Mouse (Mus musculus): ENCODE data around the gene Pipox.
A peak's percentile ranks its signal among the peaks of the same experiment; 100 is the strongest.

The Pipox gene

DNA sequence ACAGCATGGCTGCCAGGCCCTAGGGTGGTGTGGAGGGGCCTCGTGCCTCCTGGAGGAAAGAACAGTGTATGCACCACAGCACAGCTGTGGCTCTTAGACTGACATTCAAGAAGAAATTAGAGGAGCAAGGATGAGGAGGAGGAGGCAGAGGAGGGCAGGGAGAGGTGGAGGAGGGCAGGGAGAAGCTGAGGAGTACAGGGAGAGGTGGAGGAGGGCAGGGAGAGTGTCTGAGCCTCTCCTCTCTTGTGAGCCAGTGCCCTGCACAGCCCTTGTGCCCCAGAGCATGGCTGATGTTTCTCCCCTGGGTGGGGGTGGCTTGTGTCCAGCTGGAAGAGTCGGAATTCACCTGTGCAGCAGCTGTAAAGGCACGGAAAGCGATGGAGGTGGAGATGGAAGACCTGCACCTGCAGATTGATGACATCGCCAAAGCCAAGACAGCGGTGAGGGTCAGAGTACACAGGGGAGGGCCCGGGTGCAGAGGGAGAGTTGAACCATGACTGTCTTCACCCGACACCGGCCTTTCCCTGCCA lies 46.2 kb downstream of the Pipox start:
- no peak for DNase-seq (ENCODE audit: low read depth, low spot score)

DNA sequence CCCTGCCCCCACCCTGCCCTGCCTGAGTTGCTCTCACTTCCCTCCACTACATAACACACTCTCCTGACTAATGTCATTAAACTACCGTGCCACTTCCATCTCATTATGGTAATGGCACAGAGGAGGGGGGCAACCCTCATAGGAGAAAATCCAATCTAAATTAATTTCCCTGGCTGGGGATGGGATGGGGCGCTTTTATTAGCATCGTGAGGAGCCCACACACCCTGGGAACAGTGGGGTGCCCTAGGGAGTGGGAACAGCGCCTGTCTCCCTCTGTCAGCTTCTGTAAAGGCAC lies 50.0 kb downstream of the Pipox start:
- no peak for DNase-seq (ENCODE audit: low read depth, low spot score)

DNA sequence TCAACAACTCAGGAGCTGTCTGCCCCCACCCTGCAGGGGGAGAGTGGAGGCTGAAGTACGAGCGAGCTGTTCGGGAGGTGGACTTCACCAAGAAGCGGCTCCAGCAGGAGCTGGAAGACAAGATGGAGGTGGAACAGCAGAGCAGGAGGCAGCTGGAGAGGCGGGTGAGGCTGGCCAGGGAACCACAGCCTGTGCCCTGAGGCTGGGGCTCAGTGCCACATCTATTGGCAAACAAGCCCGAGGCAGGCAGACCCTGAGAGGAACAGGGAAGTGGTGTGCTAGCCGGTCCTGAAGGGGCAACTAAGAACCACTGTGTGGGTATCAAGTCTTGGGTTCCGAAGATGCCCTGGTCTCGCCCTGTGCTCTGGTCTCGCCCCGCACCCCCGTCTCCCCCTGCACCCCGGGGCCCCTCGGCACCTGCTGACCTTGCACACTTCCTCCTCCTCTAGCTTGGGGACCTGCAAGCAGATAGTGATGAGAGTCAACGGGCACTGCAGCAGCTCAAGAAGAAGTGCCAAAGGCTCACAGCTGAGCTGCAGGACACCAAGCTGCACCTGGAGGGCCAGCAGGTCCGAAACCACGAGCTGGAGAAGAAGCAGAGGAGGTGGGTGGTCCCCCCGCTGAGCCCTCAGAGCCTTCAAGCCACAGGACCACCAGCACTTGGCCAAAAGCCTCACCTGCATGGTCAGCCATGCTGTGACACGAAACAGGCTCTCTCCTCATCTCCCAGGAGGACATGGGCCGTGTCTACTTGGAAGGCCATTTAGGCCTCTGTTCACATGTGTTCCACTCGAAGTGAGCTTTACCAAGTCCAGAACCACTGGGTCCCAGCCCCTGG lies 50.6 kb downstream of the Pipox start:
- no peak for DNase-seq (ENCODE audit: low read depth, low spot score)

DNA sequence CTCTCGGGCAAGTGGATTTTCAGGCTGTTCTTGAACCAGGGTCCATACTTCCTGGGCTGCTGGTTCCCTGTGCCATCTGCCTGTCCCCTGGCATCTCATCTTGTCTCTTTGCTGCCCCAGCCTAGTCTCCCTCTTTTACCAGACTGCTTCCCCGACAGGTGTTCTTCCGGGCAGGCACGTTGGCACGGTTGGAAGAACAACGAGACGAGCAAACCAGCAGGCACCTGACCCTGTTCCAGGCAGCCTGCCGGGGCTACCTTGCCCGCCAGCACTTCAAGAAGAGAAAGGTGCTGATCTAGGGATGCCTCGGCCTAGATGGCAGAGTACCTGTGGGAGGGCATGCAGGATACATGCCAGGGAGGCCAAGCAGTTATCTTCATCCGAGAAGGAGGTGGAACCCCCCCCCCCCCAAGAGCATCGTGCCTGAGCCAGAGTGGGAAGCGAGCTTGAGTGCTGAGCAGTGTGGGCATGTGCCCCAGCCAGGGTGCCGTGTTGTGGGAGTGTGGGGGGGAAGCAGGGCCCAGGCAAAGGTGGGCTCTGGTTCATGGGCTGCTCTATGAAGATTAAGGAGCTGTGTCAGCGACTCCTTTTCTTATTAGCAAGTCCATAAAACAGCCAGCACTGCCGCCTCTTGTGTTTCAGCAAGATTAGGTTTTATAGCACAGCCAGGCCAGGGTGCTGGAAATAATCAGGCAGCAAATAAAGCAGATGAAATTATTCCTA lies 53.2 kb downstream of the Pipox start:
- no peak for DNase-seq (ENCODE audit: low read depth, low spot score)

DNA sequence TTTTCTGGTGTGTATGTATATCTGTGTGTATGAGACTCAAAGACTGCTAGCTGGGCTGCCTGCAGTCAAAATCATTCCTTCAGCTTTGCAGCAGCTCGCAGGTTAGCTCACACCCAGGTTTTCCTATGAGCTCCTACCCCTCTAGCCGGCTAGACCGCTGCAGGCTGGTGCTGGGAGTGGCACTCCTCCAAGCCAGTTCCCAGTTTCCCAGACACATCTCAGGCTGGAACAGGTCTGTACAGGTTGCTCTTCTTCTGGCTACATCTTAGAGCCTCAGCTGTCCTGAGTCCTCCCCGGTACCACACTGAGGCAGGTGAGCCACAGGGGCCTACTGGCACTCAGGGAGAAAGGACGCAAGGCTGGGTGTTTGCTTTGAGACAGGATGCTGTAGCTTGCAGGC lies 56.0 kb downstream of the Pipox start:
- no peak for DNase-seq (ENCODE audit: low read depth, low spot score)

DNA sequence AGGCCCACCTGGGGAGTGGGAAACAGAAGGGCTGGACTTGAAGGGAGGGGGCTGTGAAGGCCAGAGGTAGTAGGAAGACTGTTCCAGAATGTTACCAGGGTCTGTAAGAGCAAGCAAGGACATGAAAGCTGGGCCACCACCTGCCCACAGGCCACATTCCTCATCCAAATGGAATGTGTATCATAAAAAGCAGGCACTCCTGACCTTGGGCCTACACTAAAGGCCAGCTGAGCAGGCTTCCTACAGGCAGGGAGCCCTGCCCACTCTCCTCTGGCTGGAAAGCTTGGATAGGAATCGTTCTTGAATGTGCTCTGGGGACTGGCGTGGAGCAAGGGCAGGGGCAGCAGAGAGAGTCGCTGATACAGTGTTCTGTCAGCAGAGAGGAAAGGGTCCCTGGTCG lies 57.1 kb downstream of the Pipox start:
- peak; percentile 58 for DNase-seq (ENCODE audit: low read depth, low spot score)

DNA sequence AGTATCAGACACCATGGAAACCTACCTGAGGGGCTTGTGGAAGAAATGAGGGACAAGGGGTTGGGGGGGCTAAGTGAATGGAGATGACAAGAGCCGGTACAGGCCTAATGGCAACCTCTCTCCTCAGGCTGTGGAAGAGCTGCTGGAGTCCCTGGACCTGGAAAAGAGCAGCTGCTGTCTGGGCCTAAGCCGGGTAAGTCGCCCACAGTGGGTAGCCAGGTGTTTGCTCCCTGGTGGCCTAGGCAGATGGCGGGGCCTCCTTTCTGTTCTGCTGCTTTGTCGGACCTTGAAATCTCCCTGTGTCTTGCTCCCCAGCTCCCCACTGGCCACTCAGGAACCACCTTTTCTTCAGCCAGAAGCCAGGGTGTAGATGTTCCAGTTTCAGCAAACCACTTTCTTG lies 57.6 kb downstream of the Pipox start:
- DNase-seq (ENCODE audit: low read depth, low spot score), result no peak

DNA sequence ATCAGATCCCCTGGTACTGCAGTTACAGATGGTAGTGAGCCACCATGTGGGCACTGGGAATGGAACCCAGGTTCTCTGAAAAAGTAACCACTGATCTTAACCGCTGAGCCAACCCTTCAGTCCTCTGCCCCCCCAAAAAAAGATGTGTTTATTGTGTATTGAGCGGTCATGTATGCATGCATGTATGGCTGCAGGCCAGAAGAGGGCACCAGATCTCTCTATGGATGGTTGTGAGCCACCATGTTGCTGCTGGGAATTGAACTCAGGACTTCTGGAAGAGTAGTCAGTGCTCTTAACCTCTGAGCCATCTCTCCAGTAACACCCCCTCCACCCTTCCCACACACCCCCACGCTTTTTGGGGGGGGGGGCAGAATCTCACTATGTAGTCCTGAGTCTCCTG lies 58.8 kb downstream of the Pipox start:
- DNase-seq (ENCODE audit: low read depth, low spot score), result no peak

DNA sequence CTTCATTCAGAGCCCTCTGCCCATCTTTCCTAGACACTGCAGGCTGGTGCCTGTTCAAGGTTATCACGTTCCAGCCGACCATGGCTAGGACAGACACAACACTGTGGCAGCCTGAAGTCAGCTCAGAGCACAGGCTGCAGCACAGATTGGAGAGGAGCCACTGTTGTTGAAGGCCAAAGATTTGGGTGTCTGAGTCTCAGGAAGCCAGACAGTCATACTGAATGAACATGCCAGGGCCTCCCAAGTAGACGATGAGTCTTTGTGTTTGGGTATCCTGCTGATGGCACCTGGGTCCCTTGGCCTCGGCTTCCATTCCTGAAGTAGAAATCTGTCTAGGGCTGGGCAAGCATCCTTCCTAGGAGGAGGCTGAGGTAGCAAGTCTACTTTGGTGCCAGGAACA lies 61.4 kb downstream of the Pipox start:
- DNase-seq (ENCODE audit: low read depth, low spot score), result no peak

DNA sequence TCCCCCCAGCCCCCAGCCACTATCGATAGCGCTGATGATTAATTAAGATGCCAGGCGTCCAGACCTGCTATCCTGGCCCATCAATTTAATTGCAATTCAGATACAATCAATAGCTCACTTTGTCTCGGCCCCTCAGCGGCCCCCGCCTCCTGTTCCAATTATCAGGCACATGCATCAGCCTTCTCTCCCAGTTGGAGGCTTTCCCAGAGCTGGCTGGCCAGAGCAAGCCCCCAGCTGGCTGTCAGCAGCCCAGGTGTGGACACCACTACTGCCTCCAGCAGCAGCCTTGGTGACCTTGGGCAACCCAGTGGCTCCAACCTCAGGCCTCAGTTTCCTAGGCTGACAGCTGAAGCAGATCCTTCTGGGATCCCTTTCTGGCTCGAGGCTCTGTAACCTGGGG lies 63.0 kb downstream of the Pipox start:
- DNase-seq (ENCODE audit: low read depth, low spot score), result no peak

Data from forelimb bud, embryonic 11.5 days (tissue).